Mouse (Mus musculus): ENCODE measurements around the gene Ddhd1. TPM values are rescaled to one million over a fixed set of nuclear protein-coding genes. Genes with fewer than 3 reads are reported as not detected.

Ddhd1 gene
- polyA plus RNA-seq, 1 experiment = 2.8 TPM

- Histone ChIP-seq H3K27me3 (replicated peaks) (peaks cover 7% of the 10 kb centered on the region), H3K4me1 (peaks cover 4% of the 10 kb centered on the region; the same call in 1 of the 2 replicates), H3K4me3 (replicated peaks) (no peak overlapping the region), H3K9me3 (no peaks in the 10 kb centered on the region), H3K36me3 (replicated peaks; ENCODE audit: low read length) (no peaks in the 10 kb centered on the region)
- TF ChIP-seq GATA1 (IDR thresholded peaks at IDR 0.05; ENCODE audit: borderline replicate concordance, low read length) = no peak
- no peak for TF ChIP-seq FLI1 (IDR thresholded peaks at IDR 0.05; ENCODE audit: low read length)
Observed at GRCm38 (mm10) chr14:45539659-45540468, 118.1 kb downstream of the Ddhd1 start.

Other genes with a start within 250 kb of the Ddhd1 start
- gene Fermt2, start 128.0 kb downstream of the Ddhd1 start, polyA plus RNA-seq (2012; ENCODE audit: insufficient read depth, low replicate concordance) = not detected in 2 replicates